16 mouse cellular contexts compared by ENCODE assay signal in the genomic region with DNA sequence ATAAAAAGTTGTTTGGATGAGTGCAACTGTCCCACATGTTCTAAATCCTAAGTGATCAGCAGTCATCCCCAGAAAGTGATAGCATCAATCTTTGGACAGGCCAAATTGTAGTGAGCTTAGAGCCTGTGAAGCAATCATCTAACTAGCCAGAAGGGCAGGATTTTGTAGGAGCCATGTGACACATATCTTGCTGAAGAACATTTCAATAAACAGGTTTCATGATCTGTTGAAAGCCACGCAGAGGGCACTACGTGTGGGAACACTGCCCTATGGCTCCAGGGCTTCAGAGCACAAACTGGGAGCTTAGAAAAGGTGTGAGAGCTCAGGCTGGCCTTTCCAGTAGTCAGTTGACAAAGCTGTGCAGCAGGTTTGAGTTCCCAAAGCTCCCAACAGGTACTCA.
"Had no signal": no experiment of that assay in that cellular context is flagged by ENCODE, and none has a peak within 500 bp of the region (broad histone marks: within the 10 kb centered on the region; RNA-seq: fewer than 3 reads in every experiment).

No protein-coding gene starts in this region.

- DNase-seq: heart, postnatal 10 days; heart, postnatal 14 days; heart, postnatal 36 days; heart, postnatal 4 days; kidney, adult 11 months; kidney, adult 18-20 months; kidney, adult 2 months; kidney, adult 8-10 months; kidney, adult 9 months; kidney, postnatal 10 days; kidney, postnatal 14 days; kidney, postnatal 25 days; kidney, postnatal 36 days; kidney, postnatal 4 days; layer of hippocampus, adult 9-11 months; layer of hippocampus, postnatal 36 days had no signal
